1 mouse cellular context compared by ENCODE assay signal in the genomic region with DNA sequence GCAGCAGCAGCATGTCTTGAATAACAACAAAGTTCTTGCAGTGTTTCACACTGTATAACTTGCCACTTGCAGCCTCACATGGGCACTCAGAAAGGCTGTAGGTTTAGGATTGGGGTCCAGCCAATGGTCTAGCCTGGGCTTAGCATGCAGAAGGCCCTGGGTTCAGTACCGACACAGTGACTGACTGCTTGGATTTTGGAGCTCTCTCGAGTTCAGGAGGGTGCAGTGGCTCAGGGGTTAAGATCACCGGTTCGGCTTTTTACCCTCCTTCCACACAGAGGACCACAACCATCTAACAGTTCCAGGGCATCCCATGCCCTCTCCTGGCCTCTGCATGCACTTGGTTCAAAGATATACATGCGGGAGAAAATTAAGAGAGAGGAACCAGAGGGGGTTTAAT.
TF ChIP-seq lines count a peak whose summit lies in the region.

No protein-coding gene starts in this region.

TF ChIP-seq in MEL, 35 proteins besides CTCF, POLR2A, EP300 and RAD21:
- TF ChIP-seq ZC3H11A (IDR thresholded peaks at IDR 0.05; ENCODE audit: low read depth, low read length): no peak
